ENCODE assay signal across 12 mouse cellular contexts in the genomic region with DNA sequence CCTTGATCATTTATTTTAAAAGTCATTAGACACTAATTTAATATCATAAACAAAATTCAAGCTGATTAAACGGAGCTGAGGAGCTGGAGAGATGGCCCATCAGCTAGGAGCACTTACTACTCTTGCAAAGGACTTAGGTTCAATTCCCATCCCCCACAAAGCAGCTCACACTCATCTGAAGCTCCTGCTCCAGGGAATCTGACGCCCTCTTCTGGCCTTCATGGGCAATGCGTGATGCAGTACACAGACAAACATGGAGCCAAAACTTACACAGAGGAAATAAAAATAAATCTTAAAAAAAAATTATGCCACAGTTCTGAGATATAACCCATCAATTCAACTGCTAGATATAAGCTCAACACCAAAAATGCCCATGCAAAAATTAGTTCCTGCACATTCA. TPM values are rescaled to one million over a fixed set of nuclear protein-coding genes. Genes with fewer than 3 reads are reported as not detected.
DNase-seq lines count a peak whose midpoint lies in the region; ATAC-seq and TF ChIP-seq lines count a peak whose summit lies in the region.
"Had no signal": no experiment of that assay in that cellular context is flagged by ENCODE, and none has a peak within 500 bp of the region (broad histone marks: within the 10 kb centered on the region; RNA-seq: fewer than 3 reads in every experiment).

No protein-coding gene starts in this region.

- DNase-seq in hindbrain, postnatal 0 days (ENCODE audit: low spot score): no peak
- peak; percentile 4 for DNase-seq in thymus, postnatal 0 days (ENCODE audit: low spot score)
- no peak for DNase-seq in thymus, adult 2 months
- no peak for DNase-seq in T-cell, adult 2 months (ENCODE audit: low spot score)
- DNase-seq in layer of hippocampus, postnatal 25 days (ENCODE audit: extremely low spot score in 1 of 2, low spot score in 1 of 2): no peak
- DNase-seq: cerebellum, postnatal 36 days; gastrocnemius, postnatal 14 days; heart, postnatal 10 days; lung, postnatal 14 days had no signal

- no peak overlapping the region for H3K9ac ChIP-seq in hindbrain, postnatal 0 days (replicated peaks; ENCODE audit: low read length)
- H3K9ac ChIP-seq in hindbrain, embryonic 16.5 days (ENCODE audit: low read depth, low read length): no peak overlapping the region

- H3K9me3 ChIP-seq in hindbrain, postnatal 0 days (ENCODE audit: low read length): no peaks in the 10 kb centered on the region
- H3K9me3 ChIP-seq in hindbrain, embryonic 16.5 days (ENCODE audit: control insufficient read depth, low read length): no peaks in the 10 kb centered on the region

- WGBS in hindbrain, postnatal 0 days: 28% methylated on average over 3 of the region's 3 CpGs
- 36% methylated on average over 3 of the region's 3 CpGs for WGBS in hindbrain, embryonic 16.5 days
- 53% methylated on average over 3 of the region's 3 CpGs for WGBS in thymus, adult 2 months

- peaks cover 13% of the 10 kb centered on the region; the same call in 1 of the 2 replicates for H3K36me3 ChIP-seq in hindbrain, postnatal 0 days (ENCODE audit: insufficient read depth, low read length)
- H3K36me3 ChIP-seq in hindbrain, embryonic 16.5 days (ENCODE audit: control insufficient read depth, insufficient read depth, low read length): peaks cover 3% of the 10 kb centered on the region; the same call in 1 of the 2 replicates
- no peaks in the 10 kb centered on the region for H3K36me3 ChIP-seq in thymus, adult 2 months (ENCODE audit: control insufficient read depth, insufficient read depth, low read length)

- H3K4me1 ChIP-seq in hindbrain, postnatal 0 days (ENCODE audit: insufficient read depth, low read length): no peaks in the 10 kb centered on the region
- no peaks in the 10 kb centered on the region for H3K4me1 ChIP-seq in hindbrain, embryonic 16.5 days (ENCODE audit: control insufficient read depth, insufficient read depth, low read depth, low read length)
- H3K4me1 ChIP-seq in thymus, adult 2 months (replicated peaks; ENCODE audit: control insufficient read depth, insufficient read depth, low read length): no peaks in the 10 kb centered on the region
- peaks cover 1% of the 10 kb centered on the region; the same call in 1 of the 2 replicates for H3K4me1 ChIP-seq in cortical plate, adult 2 months (ENCODE audit: control insufficient read depth, insufficient read depth, low read length)

- H3K4me2 ChIP-seq in hindbrain, postnatal 0 days (ENCODE audit: low read depth, low read length): no peak overlapping the region
- H3K4me2 ChIP-seq in hindbrain, embryonic 16.5 days (ENCODE audit: low read length): no peak overlapping the region

- H3K27ac ChIP-seq in hindbrain, postnatal 0 days: no peak overlapping the region
- H3K27ac ChIP-seq in hindbrain, embryonic 16.5 days (ENCODE audit: low read depth, low read length): no peak overlapping the region
- no peak overlapping the region for H3K27ac ChIP-seq in thymus, adult 2 months (ENCODE audit: control insufficient read depth, insufficient read depth, low read length)
- no peak overlapping the region for H3K27ac ChIP-seq in cortical plate, adult 2 months (ENCODE audit: insufficient read depth, low read length)

- no peaks in the 10 kb centered on the region for H3K27me3 ChIP-seq in hindbrain, postnatal 0 days (ENCODE audit: insufficient read depth, low read length)
- no peaks in the 10 kb centered on the region for H3K27me3 ChIP-seq in hindbrain, embryonic 16.5 days (replicated peaks; ENCODE audit: control insufficient read depth, insufficient read depth, low read length)
- H3K27me3 ChIP-seq in thymus, adult 2 months (ENCODE audit: control insufficient read depth, insufficient read depth, low read length): no peaks in the 10 kb centered on the region

- TF ChIP-seq POLR2A in thymus, adult 2 months (IDR thresholded peaks at IDR 0.05; ENCODE audit: control insufficient read depth, extremely low read depth, insufficient read depth, low read length, poor library complexity): no peak
- TF ChIP-seq POLR2A in cortical plate, adult 2 months (IDR thresholded peaks at IDR 0.05; ENCODE audit: extremely low read depth, insufficient read depth, low read length): no peak

- no peak for ATAC-seq in hindbrain, postnatal 0 days
- ATAC-seq in hindbrain, embryonic 16.5 days: no peak
- ATAC-seq: Patski had no signal

- no peak overlapping the region for H3K4me3 ChIP-seq in hindbrain, postnatal 0 days (ENCODE audit: low read length)
- no peak overlapping the region for H3K4me3 ChIP-seq in hindbrain, embryonic 16.5 days (ENCODE audit: low read length)
- no peak overlapping the region for H3K4me3 ChIP-seq in thymus, adult 2 months (ENCODE audit: control insufficient read depth, insufficient read depth, low read length)
- H3K4me3 ChIP-seq in cortical plate, adult 2 months (ENCODE audit: insufficient read depth, low read length): no peak overlapping the region

- TF ChIP-seq CTCF in hindbrain, postnatal 0 days (IDR thresholded peaks at IDR 0.05; ENCODE audit: low read depth): peak; percentile 28; the same call in 1 of the 2 replicates
- TF ChIP-seq CTCF in thymus, adult 2 months (IDR thresholded peaks at IDR 0.05; ENCODE audit: borderline replicate concordance, control insufficient read depth, extremely low read depth, insufficient read depth, low read length, poor library complexity): no peak
- 0 out of 2 replicates have a peak, but pooled peaks have one; percentile 7 for TF ChIP-seq CTCF in cortical plate, adult 2 months (IDR thresholded peaks at IDR 0.05; ENCODE audit: extremely low read depth, insufficient read depth, low read length)

RNA-seq across cellular contexts. Expression of a gene that starts 11.8 kb away (rescaled TPM):
- 13.3 and 14.8 TPM in 2 replicates for total RNA-seq in hindbrain, postnatal 0 days (2014; rRNA removed)
- 9.3 and 10.7 TPM in 2 replicates for polyA plus RNA-seq in hindbrain, postnatal 0 days (2015; fragmentation: Nextera tagmentation; extraction: Ambion mirVana)
- polyA plus RNA-seq in hindbrain, embryonic 16.5 days (2015; fragmentation: Nextera tagmentation; extraction: Ambion mirVana): 7.3 and 7.8 TPM in 2 replicates
- polyA plus RNA-seq in thymus, postnatal 0 days (2015; fragmentation: Nextera tagmentation; extraction: Ambion mirVana): 5.3 and 5.7 TPM in 2 replicates
- polyA plus RNA-seq in thymus, adult 2 months (2012; rRNA removed): 7.2 and 8.9 TPM in 2 replicates
- 5.0 and 6.2 TPM in 2 replicates for polyA plus RNA-seq in cortical plate, adult 2 months (2012; rRNA removed)
- total RNA-seq in layer of hippocampus, postnatal 25 days (2021): 1 to 10 TPM; 7.8 to 9.4 TPM

RNA-seq across cellular contexts. Expression of a gene that starts 15.5 kb away (rescaled TPM):
- total RNA-seq in hindbrain, postnatal 0 days (2014; rRNA removed): 2.3 and 2.8 TPM in 2 replicates
- polyA plus RNA-seq in hindbrain, postnatal 0 days (2015; fragmentation: Nextera tagmentation; extraction: Ambion mirVana): 0.30 and 0.41 TPM in 2 replicates
- 0.48 and 0.71 TPM in 2 replicates for polyA plus RNA-seq in hindbrain, embryonic 16.5 days (2015; fragmentation: Nextera tagmentation; extraction: Ambion mirVana)
- polyA plus RNA-seq in thymus, postnatal 0 days (2015; fragmentation: Nextera tagmentation; extraction: Ambion mirVana): 0.04 and 0.13 TPM in 2 replicates
- polyA plus RNA-seq in thymus, adult 2 months (2012; rRNA removed): 2.4 and 14.5 TPM in 2 replicates
- polyA plus RNA-seq in cortical plate, adult 2 months (2012; rRNA removed): 2.2 TPM in 2 replicates
- 1 to 10 TPM; 1.5 to 2.2 TPM for total RNA-seq in layer of hippocampus, postnatal 25 days (2021)

RNA-seq across cellular contexts. Expression of a gene that starts 31.3 kb away (rescaled TPM):
- total RNA-seq in hindbrain, postnatal 0 days (2014; rRNA removed): 2.3 and 3.2 TPM in 2 replicates
- polyA plus RNA-seq in hindbrain, postnatal 0 days (2015; fragmentation: Nextera tagmentation; extraction: Ambion mirVana): 0.38 and 0.76 TPM in 2 replicates
- 0.20 and 0.22 TPM in 2 replicates for polyA plus RNA-seq in hindbrain, embryonic 16.5 days (2015; fragmentation: Nextera tagmentation; extraction: Ambion mirVana)
- 0.18 and 0.26 TPM in 2 replicates for polyA plus RNA-seq in thymus, postnatal 0 days (2015; fragmentation: Nextera tagmentation; extraction: Ambion mirVana)
- polyA plus RNA-seq in thymus, adult 2 months (2012; rRNA removed): 0.23 and 0.66 TPM in 2 replicates
- 24.8 and 32.3 TPM in 2 replicates for polyA plus RNA-seq in cortical plate, adult 2 months (2012; rRNA removed)
- 10 to 100 TPM; 20.7 to 23.4 TPM for total RNA-seq in layer of hippocampus, postnatal 25 days (2021)

RNA-seq across cellular contexts. Expression of a gene that starts 40.3 kb away (rescaled TPM):
- 124 TPM in 2 replicates for total RNA-seq in hindbrain, postnatal 0 days (2014; rRNA removed)
- polyA plus RNA-seq in hindbrain, postnatal 0 days (2015; fragmentation: Nextera tagmentation; extraction: Ambion mirVana): 258 and 271 TPM in 2 replicates
- 252 and 294 TPM in 2 replicates for polyA plus RNA-seq in hindbrain, embryonic 16.5 days (2015; fragmentation: Nextera tagmentation; extraction: Ambion mirVana)
- polyA plus RNA-seq in thymus, postnatal 0 days (2015; fragmentation: Nextera tagmentation; extraction: Ambion mirVana): 92.3 and 93.0 TPM in 2 replicates
- polyA plus RNA-seq in thymus, adult 2 months (2012; rRNA removed): 56.8 and 79.8 TPM in 2 replicates
- polyA plus RNA-seq in cortical plate, adult 2 months (2012; rRNA removed): 278 and 287 TPM in 2 replicates
- 100 to 1,000 TPM; 138 to 146 TPM for total RNA-seq in layer of hippocampus, postnatal 25 days (2021)

RNA-seq across cellular contexts. Expression of a gene that starts 50.6 kb away (rescaled TPM):
- 88.3 and 90.6 TPM in 2 replicates for total RNA-seq in hindbrain, postnatal 0 days (2014; rRNA removed)
- polyA plus RNA-seq in hindbrain, postnatal 0 days (2015; fragmentation: Nextera tagmentation; extraction: Ambion mirVana): 119 and 123 TPM in 2 replicates
- polyA plus RNA-seq in hindbrain, embryonic 16.5 days (2015; fragmentation: Nextera tagmentation; extraction: Ambion mirVana): 92.1 and 95.9 TPM in 2 replicates
- polyA plus RNA-seq in thymus, postnatal 0 days (2015; fragmentation: Nextera tagmentation; extraction: Ambion mirVana): 106 and 110 TPM in 2 replicates
- 40.2 and 42.0 TPM in 2 replicates for polyA plus RNA-seq in thymus, adult 2 months (2012; rRNA removed)
- polyA plus RNA-seq in cortical plate, adult 2 months (2012; rRNA removed): 53.6 and 57.1 TPM in 2 replicates
- 10 to 100 TPM; 35.7 to 40.0 TPM for total RNA-seq in layer of hippocampus, postnatal 25 days (2021)

Comparison
In these comparisons a context has a peak if more than half of its experiments do, and no peak if none do; other contexts are left out.
1. RNA of a gene that starts 31.3 kb away (polyA plus RNA-seq): 24.8 to 32.3 TPM in cortical plate, adult 2 months; 0.23 to 0.66 TPM in thymus, adult 2 months, 0.38 to 0.76 TPM in hindbrain, postnatal 0 days, 0.20 to 0.22 TPM in hindbrain, embryonic 16.5 days and 0.18 to 0.26 TPM in thymus, postnatal 0 days; every median in the first group is over 10 times any median in the second.